Mouse (Mus musculus) liver, postnatal 0 days (tissue): ENCODE results near the gene Jak3.

Experiments
- CTCF ChIP-seq: sonication (generic); IDR thresholded peaks from 2 replicates; pipeline ENCODE4 v1.5.1; 2016; ENCODE audit warnings: antibody characterized with exemption, low read depth
- EP300 ChIP-seq: IDR thresholded peaks from 2 replicates; pipeline ENCODE4 v1.6.1; 2016; ENCODE audit warnings: antibody characterized with exemption, low read depth, mild to moderate bottlenecking

DNA sequence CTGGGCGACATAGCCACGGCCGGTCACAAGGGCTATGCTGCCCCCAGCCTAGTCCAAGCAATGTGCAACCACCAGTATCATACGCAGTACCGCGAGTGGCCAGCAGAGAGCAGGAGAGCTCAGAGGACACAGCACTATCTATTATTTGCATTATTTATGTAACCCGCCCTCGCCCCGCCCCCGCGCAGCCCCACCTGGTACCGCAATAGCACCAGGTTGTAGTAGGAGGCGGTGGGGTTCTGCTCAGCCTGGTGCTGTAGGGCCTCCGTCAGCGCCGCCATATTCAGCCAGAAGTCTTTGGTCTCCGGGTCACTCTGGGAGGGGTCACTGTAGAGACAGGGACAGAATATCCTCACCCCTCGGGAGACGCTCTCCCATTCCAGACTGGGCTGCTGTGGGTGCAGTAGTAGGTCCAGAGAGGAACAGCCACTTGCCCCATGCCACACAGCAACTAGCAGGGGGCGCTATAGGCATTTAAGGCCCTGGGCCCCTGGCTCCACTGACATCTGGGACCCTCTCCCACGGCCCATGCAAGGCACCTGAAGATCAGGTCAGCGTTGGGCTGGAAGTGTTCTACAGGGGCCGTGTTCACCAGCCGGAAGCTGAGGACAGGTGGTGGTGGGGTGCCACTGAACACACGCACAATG is 33.8 kb downstream of the Jak3 start:
- TF ChIP-seq CTCF (peak; percentile 88), EP300 (no peak)
